Mouse (Mus musculus): ENCODE measurements at regions not wholly inside any gene's neighbourhood (a gene's known extent, or its start where the extent isn't known, plus 50 kb on each side); places are given as distances from the start of the nearest gene placed in this dataset.

DNA sequence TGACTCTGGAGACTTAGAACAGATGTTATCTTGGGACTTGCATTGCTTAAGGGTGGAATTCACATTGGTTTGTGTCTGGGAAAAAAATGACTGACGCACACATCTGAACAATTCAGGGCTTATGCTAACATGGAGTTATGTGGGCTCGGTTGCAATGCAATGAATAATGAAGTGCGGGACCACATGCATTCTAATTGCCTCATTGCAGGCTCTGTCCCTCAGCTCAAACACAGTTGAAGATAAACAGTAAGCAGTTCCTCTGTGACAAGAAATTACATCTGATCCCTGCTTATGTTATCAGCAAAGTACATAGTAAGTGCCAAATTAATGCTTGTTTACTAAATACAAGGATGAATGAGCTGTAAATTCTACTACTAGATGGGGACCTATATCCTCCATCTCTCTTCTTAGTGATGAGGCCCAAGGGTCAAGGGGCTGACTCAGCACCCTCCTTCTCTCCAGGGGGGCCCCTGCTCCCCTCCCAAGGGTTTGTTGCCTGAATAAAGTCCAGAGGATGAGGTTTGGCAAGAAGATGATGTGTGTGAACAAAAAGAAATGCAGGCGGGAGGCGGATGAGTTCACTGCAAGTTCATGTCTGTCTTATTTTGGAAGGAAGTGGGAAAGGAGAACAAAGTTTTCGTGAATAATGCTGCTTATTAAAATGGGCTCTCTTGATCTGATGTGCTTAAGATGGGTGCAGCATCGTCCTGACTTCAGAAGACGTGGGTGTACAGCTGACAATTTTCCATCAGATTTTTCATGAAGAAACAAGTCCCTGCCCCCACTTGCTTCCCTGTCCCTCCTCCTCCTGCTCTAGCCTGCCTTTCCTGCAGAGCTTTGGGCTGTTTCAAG is 533.1 kb downstream of the Shisa9 start:
- Histone ChIP-seq H3K36me3 (ENCODE audit: control insufficient read depth, insufficient read depth) (no peaks in the 10 kb centered on the region), H3K27me3 (ENCODE audit: control insufficient read depth, insufficient read depth, low read length) (no peaks in the 10 kb centered on the region), H3K4me2 (ENCODE audit: low read depth, low read length) (no peak overlapping the region), H3K4me1 (ENCODE audit: control insufficient read depth, insufficient read depth, low read length) (no peaks in the 10 kb centered on the region), H3K27ac (ENCODE audit: low read length) (no peak overlapping the region), H3K4me3 (ENCODE audit: low read length) (no peak overlapping the region), H3K9me3 (replicated peaks; ENCODE audit: control insufficient read depth, low read length) (no peaks in the 10 kb centered on the region), H3K9ac (ENCODE audit: low read length) (no peak overlapping the region)
- WGBS = 67% methylated on average over 8 of the region's 8 CpGs
- ATAC-seq (replicated peaks; ENCODE audit: extremely low read depth, insufficient read depth, low FRiP score) = no peak

DNA sequence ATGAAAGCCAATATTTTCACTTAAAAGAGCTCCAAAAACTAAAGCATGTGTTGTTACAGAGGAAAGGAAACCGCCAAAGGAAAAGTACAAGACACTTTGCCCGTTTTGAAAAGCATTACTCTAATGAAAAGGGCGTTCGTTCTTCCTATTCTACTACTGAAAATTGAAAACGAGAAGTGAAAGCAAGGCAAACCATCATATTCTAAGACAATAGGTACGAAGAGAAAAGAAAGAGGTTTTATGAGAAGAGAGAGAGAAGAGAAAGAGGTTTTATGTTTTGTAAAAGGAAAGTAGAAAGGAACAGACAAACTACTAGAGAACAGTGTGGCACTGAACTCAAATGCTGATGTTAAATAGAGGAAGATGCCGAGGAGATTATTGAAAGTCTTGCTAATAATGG is 534.4 kb downstream of the Shisa9 start:
- Histone ChIP-seq H3K4me2 (ENCODE audit: low read depth, low read length) (no peak overlapping the region), H3K9ac (ENCODE audit: low read length) (no peak overlapping the region), H3K36me3 (ENCODE audit: control insufficient read depth, insufficient read depth) (no peaks in the 10 kb centered on the region), H3K27ac (ENCODE audit: low read length) (no peak overlapping the region), H3K27me3 (ENCODE audit: control insufficient read depth, insufficient read depth, low read length) (no peaks in the 10 kb centered on the region), H3K9me3 (replicated peaks; ENCODE audit: control insufficient read depth, low read length) (no peaks in the 10 kb centered on the region), H3K4me3 (ENCODE audit: low read length) (no peak overlapping the region), H3K4me1 (ENCODE audit: control insufficient read depth, insufficient read depth, low read length) (no peaks in the 10 kb centered on the region)
- WGBS = 81% methylated on average over 7 of the region's 7 CpGs
- no peak for ATAC-seq (replicated peaks; ENCODE audit: extremely low read depth, insufficient read depth, low FRiP score)

DNA sequence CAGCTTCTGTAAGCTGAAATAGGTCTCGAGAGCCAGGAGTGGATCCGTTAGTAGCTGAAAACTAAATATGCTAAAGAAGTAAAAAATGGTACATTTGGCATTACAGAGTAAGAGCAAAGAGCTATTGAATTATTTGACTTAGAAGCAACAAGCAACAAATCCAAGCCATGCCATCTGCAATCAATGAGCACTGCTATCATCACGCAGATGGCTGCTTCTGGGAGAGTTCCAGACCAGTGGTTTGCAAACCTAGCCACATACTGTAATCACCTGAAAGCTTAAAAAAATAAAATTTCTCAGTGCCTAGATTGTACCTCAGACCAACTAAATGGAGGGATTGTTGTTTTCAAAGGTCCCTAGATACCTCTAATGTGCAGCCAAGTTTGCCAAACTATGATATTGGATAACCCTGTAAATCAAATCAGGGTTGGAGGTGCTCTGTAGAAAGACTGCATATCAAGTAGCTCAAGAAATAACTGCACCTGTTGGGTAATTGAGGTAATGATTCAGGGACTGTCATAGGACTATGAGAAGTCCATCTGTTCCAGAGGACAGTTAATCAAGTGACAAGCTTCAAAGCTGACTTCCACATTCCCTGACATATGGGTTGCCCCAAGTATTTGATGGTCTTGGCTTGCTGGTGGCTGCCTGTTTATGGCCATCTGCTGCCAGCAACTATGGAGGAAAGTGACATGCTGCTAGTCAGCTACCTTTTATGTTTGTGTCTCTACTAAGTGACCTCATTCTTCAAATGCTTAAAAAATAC is 538.0 kb downstream of the Shisa9 start:
- Histone ChIP-seq H3K4me3 (ENCODE audit: low read length) (no peak overlapping the region), H3K36me3 (ENCODE audit: control insufficient read depth, insufficient read depth) (no peaks in the 10 kb centered on the region), H3K9ac (ENCODE audit: low read length) (no peak overlapping the region), H3K27me3 (ENCODE audit: control insufficient read depth, insufficient read depth, low read length) (no peaks in the 10 kb centered on the region), H3K4me2 (ENCODE audit: low read depth, low read length) (no peak overlapping the region), H3K4me1 (ENCODE audit: control insufficient read depth, insufficient read depth, low read length) (no peaks in the 10 kb centered on the region), H3K9me3 (replicated peaks; ENCODE audit: control insufficient read depth, low read length) (no peaks in the 10 kb centered on the region), H3K27ac (ENCODE audit: low read length) (no peak overlapping the region)
- 66% methylated on average over 3 of the region's 3 CpGs for WGBS
- no peak for ATAC-seq (replicated peaks; ENCODE audit: extremely low read depth, insufficient read depth, low FRiP score)

DNA sequence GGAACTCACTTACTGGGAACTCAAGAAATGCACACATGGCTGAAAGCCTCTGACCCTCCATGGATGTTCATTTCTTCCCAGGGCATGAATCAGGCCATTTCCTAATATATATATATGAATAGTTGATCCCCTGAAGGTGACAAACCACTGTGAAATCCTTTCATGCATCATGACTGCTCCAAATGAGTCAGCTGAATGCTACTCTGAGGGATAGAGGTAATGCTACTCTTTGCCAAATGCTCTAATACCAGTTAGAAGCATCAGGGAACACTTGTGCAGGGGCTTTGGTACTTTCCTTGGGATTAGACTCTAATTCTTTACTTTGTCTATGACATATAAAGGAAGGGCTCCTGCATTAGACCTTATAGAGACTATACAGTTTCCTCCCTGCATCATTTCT is 561.0 kb upstream of the Ercc4 start:
- H3K27ac ChIP-seq (ENCODE audit: low read length) = no peak overlapping the region
- H3K9ac ChIP-seq (ENCODE audit: low read length) = no peak overlapping the region
- H3K27me3 ChIP-seq (ENCODE audit: control insufficient read depth, insufficient read depth, low read length) = no peaks in the 10 kb centered on the region
- no peaks in the 10 kb centered on the region for H3K9me3 ChIP-seq (replicated peaks; ENCODE audit: control insufficient read depth, low read length)
- H3K4me3 ChIP-seq (ENCODE audit: low read length) = no peak overlapping the region
- H3K36me3 ChIP-seq (ENCODE audit: control insufficient read depth, insufficient read depth) = no peaks in the 10 kb centered on the region
- ATAC-seq (replicated peaks; ENCODE audit: extremely low read depth, insufficient read depth, low FRiP score) = no peak
- H3K4me1 ChIP-seq (ENCODE audit: control insufficient read depth, insufficient read depth, low read length) = no peaks in the 10 kb centered on the region
- no peak overlapping the region for H3K4me2 ChIP-seq (ENCODE audit: low read depth, low read length)

DNA sequence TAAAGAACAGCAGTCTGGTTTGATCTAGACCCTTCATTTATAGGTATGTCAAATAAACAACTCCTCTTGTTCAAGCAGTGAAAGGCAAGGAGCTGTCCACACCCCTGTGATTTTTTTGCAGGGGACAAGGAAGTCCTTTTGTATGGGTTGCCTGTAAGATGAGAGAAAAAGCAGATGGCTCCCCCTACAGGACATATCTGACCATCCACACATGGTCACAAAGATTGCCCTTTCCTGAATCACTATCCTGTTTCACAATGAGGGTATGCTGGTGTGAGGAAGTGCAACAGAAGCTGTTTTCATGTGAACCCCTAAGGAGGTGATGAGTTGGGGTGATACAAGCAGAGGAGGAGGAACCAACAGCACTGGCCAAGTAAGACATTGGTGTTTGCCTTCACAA is 520.6 kb upstream of the Ercc4 start:
- H3K27me3 ChIP-seq (ENCODE audit: control insufficient read depth, insufficient read depth, low read length) = no peaks in the 10 kb centered on the region
- ATAC-seq (replicated peaks; ENCODE audit: extremely low read depth, insufficient read depth, low FRiP score) = no peak

DNA sequence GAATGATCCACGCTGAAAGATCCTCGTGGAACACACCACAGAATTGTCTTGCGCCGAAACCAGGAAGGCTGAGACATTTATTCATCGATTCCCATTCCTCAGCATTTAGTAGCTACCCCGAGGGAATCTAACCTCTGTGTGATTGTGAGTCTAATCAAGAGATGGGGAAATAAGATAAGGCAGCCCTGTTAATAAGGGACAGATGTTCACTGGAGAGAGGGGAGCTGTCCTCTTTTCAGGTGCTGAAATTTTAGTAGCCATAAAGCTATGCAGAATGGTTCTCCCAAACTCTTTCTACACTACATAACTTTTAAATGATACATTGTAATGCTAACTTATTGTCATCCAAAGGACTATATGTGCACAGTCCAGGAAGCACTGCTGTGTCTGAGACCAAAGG is 501.2 kb upstream of the Ercc4 start:
- Histone ChIP-seq H3K9me3 (replicated peaks; ENCODE audit: control insufficient read depth, low read length) (no peaks in the 10 kb centered on the region), H3K4me3 (ENCODE audit: low read length) (no peak overlapping the region), H3K4me2 (ENCODE audit: low read depth, low read length) (no peak overlapping the region), H3K27me3 (ENCODE audit: control insufficient read depth, insufficient read depth, low read length) (no peaks in the 10 kb centered on the region), H3K36me3 (ENCODE audit: control insufficient read depth, insufficient read depth) (no peaks in the 10 kb centered on the region), H3K27ac (ENCODE audit: low read length) (no peak overlapping the region), H3K4me1 (ENCODE audit: control insufficient read depth, insufficient read depth, low read length) (no peaks in the 10 kb centered on the region), H3K9ac (ENCODE audit: low read length) (no peak overlapping the region)
- 61% methylated on average over 6 of the region's 6 CpGs for WGBS
- ATAC-seq (replicated peaks; ENCODE audit: extremely low read depth, insufficient read depth, low FRiP score) = no peak

More for the DNA sequence above, 520.6 kb upstream of the Ercc4 start:
- H3K4me3 ChIP-seq (ENCODE audit: low read length) = no peak overlapping the region
- no peak overlapping the region for H3K27ac ChIP-seq (ENCODE audit: low read length)
- H3K4me2 ChIP-seq (ENCODE audit: low read depth, low read length) = no peak overlapping the region
- H3K4me1 ChIP-seq (ENCODE audit: control insufficient read depth, insufficient read depth, low read length) = no peaks in the 10 kb centered on the region
- H3K9ac ChIP-seq (ENCODE audit: low read length) = no peak overlapping the region
- H3K36me3 ChIP-seq (ENCODE audit: control insufficient read depth, insufficient read depth) = no peaks in the 10 kb centered on the region
- H3K9me3 ChIP-seq (replicated peaks; ENCODE audit: control insufficient read depth, low read length) = no peaks in the 10 kb centered on the region

DNA sequence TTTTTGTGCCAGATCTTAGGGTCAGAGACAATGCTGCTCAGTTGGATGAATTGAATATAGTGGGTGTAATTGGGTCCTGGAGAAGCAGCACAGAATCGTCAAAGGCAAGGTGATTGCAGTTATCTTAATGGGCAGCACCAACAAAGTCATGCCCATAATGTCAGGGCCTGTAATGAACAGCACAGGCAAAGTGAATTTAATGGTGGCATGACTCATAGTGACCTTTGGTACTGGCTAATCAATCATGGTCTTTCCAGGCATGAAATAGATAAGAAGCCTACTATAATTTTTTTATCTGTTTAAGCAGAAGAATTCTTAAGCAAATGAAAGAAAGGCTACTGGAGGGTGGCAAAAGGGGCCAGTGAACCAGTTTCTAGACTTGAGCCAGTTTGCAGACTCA is 498.4 kb upstream of the Ercc4 start:
- Histone ChIP-seq H3K27me3 (ENCODE audit: control insufficient read depth, insufficient read depth, low read length) (no peaks in the 10 kb centered on the region), H3K9me3 (replicated peaks; ENCODE audit: control insufficient read depth, low read length) (no peaks in the 10 kb centered on the region), H3K4me2 (ENCODE audit: low read depth, low read length) (no peak overlapping the region), H3K36me3 (ENCODE audit: control insufficient read depth, insufficient read depth) (no peaks in the 10 kb centered on the region), H3K4me1 (ENCODE audit: control insufficient read depth, insufficient read depth, low read length) (no peaks in the 10 kb centered on the region), H3K27ac (ENCODE audit: low read length) (no peak overlapping the region), H3K9ac (ENCODE audit: low read length) (no peak overlapping the region), H3K4me3 (ENCODE audit: low read length) (no peak overlapping the region)
- no peak for ATAC-seq (replicated peaks; ENCODE audit: extremely low read depth, insufficient read depth, low FRiP score)
- 40% methylated on average over 1 of the region's 1 CpGs for WGBS

DNA sequence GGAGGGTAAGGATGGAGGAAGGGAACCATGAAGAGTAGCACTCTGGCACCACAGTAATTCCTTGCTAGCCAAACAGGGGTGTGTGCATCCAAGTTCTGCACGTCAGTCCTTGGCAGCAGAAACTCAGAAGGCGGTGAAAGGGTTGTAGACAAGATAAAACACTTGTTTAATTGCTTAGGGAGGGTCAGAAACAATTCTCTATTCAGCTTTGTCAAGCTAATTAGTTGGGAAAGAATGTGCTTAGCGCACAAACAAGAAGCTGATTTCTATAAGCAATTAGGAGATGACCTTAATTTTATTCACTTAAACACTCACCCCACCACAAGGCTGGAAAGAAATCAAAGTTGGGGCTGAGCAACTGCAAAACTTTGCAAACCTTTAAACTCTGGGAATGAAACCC is 491.7 kb upstream of the Ercc4 start:
- WGBS = 57% methylated on average over 3 of the region's 3 CpGs
- H3K27me3 ChIP-seq (ENCODE audit: control insufficient read depth, insufficient read depth, low read length) = no peaks in the 10 kb centered on the region

DNA sequence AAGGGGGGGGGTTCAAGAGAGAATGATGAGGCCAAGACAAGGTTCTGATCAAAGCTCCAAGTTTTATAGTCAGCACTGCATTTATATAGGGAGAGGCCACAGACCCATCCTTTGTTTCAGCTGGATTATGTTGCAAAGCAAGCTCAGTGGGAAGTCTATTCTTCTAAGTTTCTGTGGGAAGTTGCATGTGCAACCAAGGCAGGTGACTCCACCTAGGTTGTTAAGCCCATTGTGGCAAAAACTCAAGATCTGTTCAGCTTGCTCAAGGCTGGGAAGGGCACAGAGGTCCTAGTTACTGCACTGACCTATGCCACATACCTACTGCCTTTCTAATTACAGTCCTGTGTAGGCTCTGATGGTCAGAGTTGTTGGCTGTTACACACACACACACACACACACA is 477.0 kb upstream of the Ercc4 start:
- Histone ChIP-seq H3K4me3 (ENCODE audit: low read length) (no peak overlapping the region), H3K4me2 (ENCODE audit: low read depth, low read length) (no peak overlapping the region), H3K9me3 (replicated peaks; ENCODE audit: control insufficient read depth, low read length) (no peaks in the 10 kb centered on the region), H3K36me3 (ENCODE audit: control insufficient read depth, insufficient read depth) (no peaks in the 10 kb centered on the region), H3K27me3 (ENCODE audit: control insufficient read depth, insufficient read depth, low read length) (no peaks in the 10 kb centered on the region), H3K9ac (ENCODE audit: low read length) (no peak overlapping the region), H3K27ac (ENCODE audit: low read length) (no peak overlapping the region), H3K4me1 (ENCODE audit: control insufficient read depth, insufficient read depth, low read length) (no peaks in the 10 kb centered on the region)
- no peak for ATAC-seq (replicated peaks; ENCODE audit: extremely low read depth, insufficient read depth, low FRiP score)

More for the DNA sequence above, 491.7 kb upstream of the Ercc4 start:
- Histone ChIP-seq H3K4me1 (ENCODE audit: control insufficient read depth, insufficient read depth, low read length) (no peaks in the 10 kb centered on the region), H3K9me3 (replicated peaks; ENCODE audit: control insufficient read depth, low read length) (no peaks in the 10 kb centered on the region), H3K4me3 (ENCODE audit: low read length) (no peak overlapping the region), H3K4me2 (ENCODE audit: low read depth, low read length) (no peak overlapping the region), H3K27ac (ENCODE audit: low read length) (no peak overlapping the region), H3K36me3 (ENCODE audit: control insufficient read depth, insufficient read depth) (no peaks in the 10 kb centered on the region), H3K9ac (ENCODE audit: low read length) (no peak overlapping the region)
- ATAC-seq (replicated peaks; ENCODE audit: extremely low read depth, insufficient read depth, low FRiP score) = no peak

Measured in heart, embryonic 16.5 days (tissue).